Mouse (Mus musculus) midbrain, postnatal 0 days (tissue): ENCODE data around the gene Fads2. TPM values are rescaled to one million over a fixed set of nuclear protein-coding genes. Genes with fewer than 3 reads are reported as not detected.

Source experiments
- ATAC-seq: fragments of 200-750 bp; cut with Nextera tagmentation; 2 replicates; pipeline ENCODE4 v1.8.0; 2017; ENCODE audit warnings: moderate number of reproducible peaks, mild to moderate bottlenecking, moderate TSS enrichment, moderate library complexity; ENCODE audit not compliant: low FRiP score
- DNase-seq: peaks from one replicate; pipeline ENCODE4 v3.0.0-alpha.2; 2015; ENCODE audit warnings: low spot score
- H3K27ac ChIP-seq: fragments of 300-500 bp; sonication (generic); 2 replicates; pipeline ENCODE4 v1.5.1; 2014; ENCODE audit warnings: low read depth, mild to moderate bottlenecking, low read length, mixed read lengths
- H3K27me3 ChIP-seq: fragments of 300-500 bp; sonication (generic); 2 replicates; pipeline ENCODE4 v1.6.1; 2014; ENCODE audit warnings: low read length, control low read depth, mixed read lengths; ENCODE audit not compliant: insufficient read depth
- H3K36me3 ChIP-seq: fragments of 300-500 bp; sonication (generic); 2 replicates; pipeline ENCODE4 v1.6.1; 2014; ENCODE audit warnings: low read length, control low read depth, mixed read lengths; ENCODE audit not compliant: insufficient read depth
- H3K4me1 ChIP-seq: fragments of 300-500 bp; sonication (generic); 2 replicates; pipeline ENCODE4 v1.6.1; 2014; ENCODE audit warnings: mild to moderate bottlenecking, control low read depth, antibody characterized with exemption, low read length, mixed read lengths; ENCODE audit not compliant: insufficient read depth
- H3K4me2 ChIP-seq: fragments of 300-500 bp; sonication (generic); 2 replicates; pipeline ENCODE4 v1.6.1; 2014; ENCODE audit warnings: low read depth, mild to moderate bottlenecking, low read length, mixed read lengths; ENCODE audit not compliant: poor library complexity, severe bottlenecking
- H3K4me3 ChIP-seq: fragments of 300-500 bp; sonication (generic); 2 replicates; pipeline ENCODE4 v1.5.1; 2014; ENCODE audit warnings: low read depth, mild to moderate bottlenecking, low read length, moderate library complexity
- H3K9ac ChIP-seq: fragments of 300-500 bp; sonication (generic); replicated peaks from 2 replicates; pipeline ENCODE4 v1.6.1; 2014; ENCODE audit warnings: mild to moderate bottlenecking, low read length, moderate library complexity, mixed read lengths; ENCODE audit not compliant: poor library complexity, severe bottlenecking
- H3K9me3 ChIP-seq: fragments of 300-500 bp; sonication (generic); 2 replicates; pipeline ENCODE4 v1.6.1; 2016; ENCODE audit warnings: low read length, control low read depth
- CTCF ChIP-seq: IDR thresholded peaks from 2 replicates; pipeline ENCODE4 v1.5.1; 2016; ENCODE audit warnings: antibody characterized with exemption, mild to moderate bottlenecking
- WGBS: fragments of 180-500 bp; shearing (Covaris S2); extraction: QIAGEN DNeasy Blood & Tissue Kit; methylation state at CpG from one replicate; pipeline ENCODE4 v1.1.7; 2014; 5-methylcytosine and 5-hydroxymethylcytosine counted together
- polyA plus RNA-seq: library from polyadenylated mRNA; unstranded; fragments of >200 nt; fragmentation: Nextera tagmentation; extraction: Ambion mirVana; gene quantifications from 2 replicates; pipeline ENCODE4 v1.2.1, GENCODE M21; 2015
- total RNA-seq: library from RNA; depleted of rRNA; stranded (reverse); fragments of >200 nt; gene quantifications from 2 replicates; pipeline ENCODE4 v1.2.3, GENCODE M21; 2014

Fads2 gene
- total and polyA plus RNA-seq, 2 experiments from 2014 or later = 260 to 306 TPM

DNA sequence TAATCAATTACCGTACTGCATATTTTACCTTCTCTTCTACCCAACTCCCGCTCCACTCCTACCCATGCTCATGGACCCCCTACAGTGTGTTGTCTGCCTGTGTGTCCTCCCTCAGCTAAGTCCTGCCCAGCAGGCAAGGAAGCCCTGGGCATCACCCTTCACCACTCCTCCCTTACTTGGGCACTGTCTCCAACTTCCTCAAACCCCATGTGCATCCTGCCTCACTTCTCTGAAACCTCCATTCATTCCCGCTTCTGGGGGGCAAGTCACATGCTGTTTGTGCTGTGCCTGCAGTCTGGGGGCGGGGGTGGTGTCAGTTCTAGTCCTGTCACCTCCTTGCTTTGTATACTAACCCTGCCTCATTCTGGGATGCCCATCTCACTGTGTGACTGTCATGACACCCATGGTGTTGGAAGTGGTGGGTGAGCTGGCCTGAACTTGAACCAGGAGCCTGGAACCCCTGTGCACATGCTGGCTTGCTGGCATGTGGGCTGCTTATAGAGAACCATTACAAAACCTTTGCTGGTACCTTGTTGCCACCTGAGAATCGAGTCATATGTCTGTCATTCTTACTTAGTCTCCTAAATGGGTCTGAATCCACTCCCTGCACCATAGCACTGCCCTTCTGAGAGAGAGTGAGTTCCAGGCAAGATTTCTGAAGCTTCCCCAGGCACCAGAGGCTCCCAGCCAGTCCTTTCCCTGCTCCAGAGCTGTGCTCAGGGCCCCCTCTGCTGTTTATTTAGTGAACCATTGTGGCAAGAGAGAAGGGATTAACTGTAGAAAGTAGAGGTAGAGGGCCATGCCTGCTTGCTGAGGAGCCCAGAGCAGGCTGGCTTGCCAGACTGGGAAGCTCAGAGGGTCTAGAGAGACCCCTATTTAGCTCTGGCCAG, 78.9 kb downstream of the Fads2 start:
- 61% methylated on average over 5 of the region's 5 CpGs for WGBS
- DNase-seq (peak; percentile 53), ATAC-seq (no peak)
- Histone ChIP-seq H3K27me3 (no peaks in the 10 kb centered on the region), H3K9ac (no peak overlapping the region), H3K9me3 (no peaks in the 10 kb centered on the region), H3K4me2 (no peak overlapping the region), H3K36me3 (no peaks in the 10 kb centered on the region; the same call in 1 of the 2 replicates), H3K27ac (no peak overlapping the region), H3K4me3 (no peak overlapping the region), H3K4me1 (peaks cover 17% of the 10 kb centered on the region; the same call in 1 of the 2 replicates)
- TF ChIP-seq CTCF = peak; percentile 73

DNA sequence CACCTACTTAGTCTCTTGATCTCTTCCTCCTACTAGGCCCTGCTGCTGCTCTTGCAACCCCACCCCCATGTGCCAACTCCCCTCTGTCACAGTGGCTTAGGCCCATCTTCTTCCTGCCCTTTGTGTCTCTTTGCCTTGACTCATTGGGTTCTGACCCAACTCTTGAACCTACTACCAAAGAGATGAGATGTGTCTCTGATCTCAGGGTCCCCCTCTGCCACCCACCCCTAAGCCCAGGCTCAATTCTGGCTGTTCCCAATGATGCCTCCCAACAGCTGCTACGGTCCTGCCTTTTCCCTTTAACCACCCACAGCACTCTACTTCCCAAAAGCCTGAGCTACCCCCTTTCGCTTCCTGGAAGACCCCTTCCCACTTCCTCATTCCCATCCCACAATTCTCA, 79.6 kb downstream of the Fads2 start:
- no peak overlapping the region for H3K9ac ChIP-seq
- no peaks in the 10 kb centered on the region for H3K36me3 ChIP-seq
- H3K27ac ChIP-seq = no peak overlapping the region
- DNase-seq = no peak
- 87% methylated on average over 2 of the region's 2 CpGs for WGBS
- ATAC-seq = no peak
- no peak overlapping the region for H3K4me3 ChIP-seq
- peaks cover 17% of the 10 kb centered on the region; the same call in 1 of the 2 replicates for H3K4me1 ChIP-seq
- no peak for TF ChIP-seq CTCF
- H3K4me2 ChIP-seq = no peak overlapping the region
- no peaks in the 10 kb centered on the region for H3K9me3 ChIP-seq
- H3K27me3 ChIP-seq = no peaks in the 10 kb centered on the region

DNA sequence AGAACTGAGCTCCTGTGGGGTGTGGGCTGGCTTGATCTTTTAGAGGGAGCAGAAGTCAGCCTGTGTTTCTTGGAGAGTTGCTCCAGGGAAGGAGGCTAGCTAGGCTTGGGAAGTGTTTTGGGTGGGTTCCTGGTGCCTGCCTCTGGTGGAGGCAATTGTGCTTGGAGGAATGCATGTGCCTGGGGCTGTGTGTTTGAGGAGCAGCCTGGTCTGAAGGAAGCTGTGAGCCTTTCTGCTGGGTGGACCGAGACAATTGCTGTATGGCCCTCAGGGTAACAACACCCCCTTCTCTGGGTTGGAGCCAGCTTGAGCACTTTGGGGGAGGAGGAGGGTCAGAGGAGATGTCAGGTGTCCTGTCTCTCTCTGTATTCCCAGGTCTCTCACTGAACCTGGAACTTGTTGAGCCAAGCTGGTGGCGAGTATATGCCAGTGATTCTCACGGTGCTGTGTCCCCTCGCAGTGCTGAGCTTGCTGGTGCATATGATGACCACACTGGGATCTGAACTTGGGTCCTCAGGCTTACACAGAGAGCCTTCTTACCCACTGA, 82.3 kb downstream of the Fads2 start:
- Histone ChIP-seq H3K4me3 (peak overlapping the region; percentile 70), H3K4me1 (peaks cover 12% of the 10 kb centered on the region; the same call in 1 of the 2 replicates), H3K27me3 (no peaks in the 10 kb centered on the region), H3K9ac (no peak overlapping the region), H3K36me3 (no peaks in the 10 kb centered on the region), H3K27ac (no peak overlapping the region), H3K9me3 (no peaks in the 10 kb centered on the region), H3K4me2 (peak overlapping the region; percentile 87)
- ATAC-seq (no peak), DNase-seq (no peak)
- TF ChIP-seq CTCF = no peak
- 72% methylated on average over 4 of the region's 4 CpGs for WGBS

DNA sequence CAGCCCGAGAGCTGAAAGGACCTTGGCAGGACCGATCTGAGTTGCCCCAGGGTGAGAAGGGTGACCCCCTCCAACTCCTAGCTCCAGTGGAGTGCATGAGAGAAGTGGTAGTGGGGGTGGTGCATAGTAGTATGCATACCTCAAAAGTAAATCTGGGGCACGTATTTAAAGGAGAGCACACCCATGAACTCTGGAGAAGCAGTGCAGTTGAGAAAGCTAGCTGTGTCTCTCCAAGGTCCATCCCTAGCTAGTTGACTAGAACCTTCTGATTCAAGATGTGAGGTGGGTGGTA, 83.1 kb downstream of the Fads2 start:
- Histone ChIP-seq H3K27ac (no peak overlapping the region), H3K36me3 (no peaks in the 10 kb centered on the region), H3K9me3 (no peaks in the 10 kb centered on the region), H3K9ac (peak overlapping the region; percentile 63), H3K4me3 (peak overlapping the region; percentile 70), H3K4me1 (peaks cover 12% of the 10 kb centered on the region; the same call in 1 of the 2 replicates), H3K27me3 (no peaks in the 10 kb centered on the region), H3K4me2 (peak overlapping the region; percentile 87)
- no peak for DNase-seq
- TF ChIP-seq CTCF = no peak
- ATAC-seq = no peak
- WGBS = 2% methylated on average over 3 of the region's 3 CpGs

DNA sequence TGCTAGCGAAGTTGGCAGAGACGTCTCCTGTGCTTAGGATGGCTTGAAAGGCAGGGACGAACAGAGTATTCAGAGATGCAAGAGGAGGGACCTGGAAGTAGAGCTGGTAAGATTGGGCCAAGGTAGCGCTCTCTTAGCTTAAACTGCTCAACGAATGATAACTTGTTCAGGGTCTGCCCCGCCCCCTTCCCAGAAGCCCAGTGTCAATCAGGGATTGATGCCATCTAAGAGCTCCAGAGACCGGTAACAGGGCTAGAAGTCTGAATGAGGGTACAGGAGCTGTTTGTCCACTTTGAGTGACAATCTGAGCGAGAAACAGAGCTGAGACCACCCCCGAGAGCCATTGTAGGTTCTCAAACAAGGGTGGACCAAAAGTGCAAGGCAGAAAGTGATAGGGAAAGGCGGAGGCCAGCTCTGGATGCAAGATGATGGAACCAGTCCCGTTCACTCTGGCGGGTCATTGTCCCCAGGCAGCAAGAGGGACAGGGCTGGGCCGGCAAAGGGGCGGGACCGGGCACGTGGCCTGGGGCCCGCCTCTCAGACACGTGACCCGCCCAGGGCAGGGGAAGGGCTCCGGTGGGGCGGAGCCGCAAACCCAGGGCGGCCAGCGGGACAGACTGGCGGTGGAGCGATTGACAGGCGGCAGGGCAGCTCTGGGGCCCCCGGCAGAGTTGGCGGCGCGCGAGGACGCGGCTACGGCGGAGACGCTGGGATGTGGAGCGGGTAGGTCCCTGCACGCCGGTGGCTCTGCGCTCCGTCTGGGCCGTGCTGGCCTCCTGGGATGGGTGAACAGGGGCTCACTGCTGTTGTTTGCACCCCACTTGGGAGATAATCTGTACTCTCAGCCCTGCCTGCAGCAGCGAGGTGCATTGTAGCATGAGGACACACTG, 83.7 kb downstream of the Fads2 start:
- peak; percentile 93 for ATAC-seq
- H3K36me3 ChIP-seq = no peaks in the 10 kb centered on the region
- peak overlapping the region; percentile 70 for H3K4me3 ChIP-seq
- no peaks in the 10 kb centered on the region for H3K9me3 ChIP-seq
- no peak for TF ChIP-seq CTCF
- DNase-seq = peak; percentile 81
- H3K4me2 ChIP-seq = peak overlapping the region; percentile 87
- WGBS = 4% methylated on average over 44 of the region's 44 CpGs
- no peak overlapping the region for H3K27ac ChIP-seq
- H3K4me1 ChIP-seq = peaks cover 12% of the 10 kb centered on the region; the same call in 1 of the 2 replicates
- peak overlapping the region; percentile 63 for H3K9ac ChIP-seq
- no peaks in the 10 kb centered on the region for H3K27me3 ChIP-seq
